Mouse (Mus musculus) neural tube, postnatal 0 days (tissue): Measurements from ENCODE around the gene Kat7. TPM values are rescaled to one million over a fixed set of nuclear protein-coding genes. Genes with fewer than 3 reads are reported as not detected.

Experiments
- polyA plus RNA-seq: library from polyadenylated mRNA; unstranded; fragments of >200 nt; fragmentation: Nextera tagmentation; extraction: Ambion mirVana; gene quantifications from 2 replicates; pipeline ENCODE4 v1.2.1, GENCODE M21; 2015

Gene Kat7
- 46.9 and 51.9 TPM in 2 replicates for polyA plus RNA-seq

GRCm38 (mm10) chr11:95310007-95310647 lies at the start of gene Kat7:
Kat7 (minus strand) TSS chr11:95310246.

GRCm38 (mm10) chr11:95336568-95337128 lies 26.6 kb upstream of the Kat7 start, which contains the start of gene Fam117a:
Fam117a (plus strand) TSS chr11:95337018.

GRCm38 (mm10) chr11:95261178-95261751 lies 48.8 kb downstream of the Kat7 start, which contains the start of gene Tac4:
Tac4 (plus strand) TSS chr11:95261529.

Other genes starting within 250 kb of the Kat7 start
- gene Itga3, start 233.4 kb downstream of the Kat7 start, polyA plus RNA-seq: 15.0 and 16.3 TPM in 2 replicates
- 0.11 and 0.37 TPM in 2 replicates for gene Dlx3, start 190.1 kb downstream of the Kat7 start, polyA plus RNA-seq
- 0.13 TPM in 1 of 2 replicates, not detected in the other for gene Dlx4, start 164.0 kb downstream of the Kat7 start, polyA plus RNA-seq
- not detected in 2 replicates for gene Tac4, start 48.7 kb downstream of the Kat7 start, polyA plus RNA-seq
- gene Fam117a, start 26.8 kb upstream of the Kat7 start, polyA plus RNA-seq: 2.4 and 3.0 TPM in 2 replicates
- gene Slc35b1, start 74.4 kb upstream of the Kat7 start, polyA plus RNA-seq: 145 and 147 TPM in 2 replicates
- gene Spop, start 103.8 kb upstream of the Kat7 start, polyA plus RNA-seq: 189 and 192 TPM in 2 replicates
- 2.8 and 2.9 TPM in 2 replicates for gene Nxph3, start 204.3 kb upstream of the Kat7 start, polyA plus RNA-seq